Mouse (Mus musculus): ENCODE results near the gene Slc7a7. TPM values are rescaled to one million over a fixed set of nuclear protein-coding genes. Genes with fewer than 3 reads are reported as not detected.
A peak's percentile ranks its signal among the peaks of the same experiment; 100 is the strongest.

Gene Slc7a7
- polyA plus RNA-seq, 1 experiment: 7.0 TPM

- TF ChIP-seq POLR2A (IDR thresholded peaks at IDR 0.05; ENCODE audit: low read depth, low read length) (no peak; the same call in 1 of the 2 replicates), CTCF (IDR thresholded peaks at IDR 0.05; ENCODE audit: borderline replicate concordance, insufficient read depth, low read length) (no peak)
- peak overlapping the region; percentile 68 for H3K4me3 ChIP-seq (ENCODE audit: insufficient read depth, low read length)
These were observed 16.5 kb upstream of the Slc7a7 start for GRCm38 (mm10) chr14:54433941-54434531.

GRCm38 (mm10) chr14:54432837-54433830, 15.6 kb upstream of the Slc7a7 start:
- peak overlapping the region; percentile 97 for H3K27ac ChIP-seq (ENCODE audit: insufficient read depth, low read length)
- TF ChIP-seq POLR2A (IDR thresholded peaks at IDR 0.05; ENCODE audit: low read depth, low read length) (peak; percentile 59), CTCF (IDR thresholded peaks at IDR 0.05; ENCODE audit: borderline replicate concordance, insufficient read depth, low read length) (no peak)
- peaks cover 28% of the 10 kb centered on the region for H3K4me1 ChIP-seq (ENCODE audit: control insufficient read depth, insufficient read depth, low read length)
- peak overlapping the region; percentile 68 for H3K4me3 ChIP-seq (ENCODE audit: insufficient read depth, low read length)

More at GRCm38 (mm10) chr14:54433941-54434531, 16.5 kb upstream of the Slc7a7 start:
- H3K4me1 ChIP-seq (ENCODE audit: control insufficient read depth, insufficient read depth, low read length): peaks cover 26% of the 10 kb centered on the region
- H3K27ac ChIP-seq (ENCODE audit: insufficient read depth, low read length): peak overlapping the region; percentile 97

- peak overlapping the region; percentile 68 for H3K4me3 ChIP-seq (ENCODE audit: insufficient read depth, low read length)
- peaks cover 33% of the 10 kb centered on the region for H3K4me1 ChIP-seq (ENCODE audit: control insufficient read depth, insufficient read depth, low read length)
- no peak for TF ChIP-seq CTCF (IDR thresholded peaks at IDR 0.05; ENCODE audit: borderline replicate concordance, insufficient read depth, low read length)
- peak; percentile 31; the same call in 1 of the 2 replicates for TF ChIP-seq POLR2A (IDR thresholded peaks at IDR 0.05; ENCODE audit: low read depth, low read length)
- H3K27ac ChIP-seq (ENCODE audit: insufficient read depth, low read length): peak overlapping the region; percentile 97
These were observed 14.7 kb upstream of the Slc7a7 start for GRCm38 (mm10) chr14:54432078-54432836.

- TF ChIP-seq POLR2A (IDR thresholded peaks at IDR 0.05; ENCODE audit: low read depth, low read length) (peak; percentile 83), CTCF (IDR thresholded peaks at IDR 0.05; ENCODE audit: borderline replicate concordance, insufficient read depth, low read length) (no peak)
- H3K27ac ChIP-seq (ENCODE audit: insufficient read depth, low read length): peak within 1 kb of the TSS; percentile 97
- H3K4me3 ChIP-seq (ENCODE audit: insufficient read depth, low read length): peak within 1 kb of the TSS; percentile 68
- H3K4me1 ChIP-seq (ENCODE audit: control insufficient read depth, insufficient read depth, low read length): peaks cover 33% of the 10 kb centered on the region
These were observed 13.9 kb upstream of the Slc7a7 start, which contains the start of gene Mmp14 for GRCm38 (mm10) chr14:54431334-54432077. Gene Mmp14 (plus strand): TSS chr14:54431612.

GRCm38 (mm10) chr14:54430406-54431145, 13.0 kb upstream of the Slc7a7 start:
- H3K4me3 ChIP-seq (ENCODE audit: insufficient read depth, low read length): peak overlapping the region; percentile 68
- H3K27ac ChIP-seq (ENCODE audit: insufficient read depth, low read length): peak overlapping the region; percentile 89
- peaks cover 29% of the 10 kb centered on the region for H3K4me1 ChIP-seq (ENCODE audit: control insufficient read depth, insufficient read depth, low read length)
- TF ChIP-seq CTCF (IDR thresholded peaks at IDR 0.05; ENCODE audit: borderline replicate concordance, insufficient read depth, low read length) (no peak), POLR2A (IDR thresholded peaks at IDR 0.05; ENCODE audit: low read depth, low read length) (peak; percentile 41; the same call in 1 of the 2 replicates)

GRCm38 (mm10) chr14:54429332-54430093, 11.9 kb upstream of the Slc7a7 start:
- no peak overlapping the region for H3K4me3 ChIP-seq (ENCODE audit: insufficient read depth, low read length)
- peak overlapping the region; percentile 89 for H3K27ac ChIP-seq (ENCODE audit: insufficient read depth, low read length)
- TF ChIP-seq CTCF (IDR thresholded peaks at IDR 0.05; ENCODE audit: borderline replicate concordance, insufficient read depth, low read length): no peak
- H3K4me1 ChIP-seq (ENCODE audit: control insufficient read depth, insufficient read depth, low read length): peaks cover 23% of the 10 kb centered on the region

GRCm38 (mm10) chr14:54428421-54428820, 10.8 kb upstream of the Slc7a7 start:
- TF ChIP-seq POLR2A (IDR thresholded peaks at IDR 0.05; ENCODE audit: low read depth, low read length): no peak; the same call in 1 of the 2 replicates
- TF ChIP-seq CTCF (IDR thresholded peaks at IDR 0.05; ENCODE audit: borderline replicate concordance, insufficient read depth, low read length): no peak
- Histone ChIP-seq H3K4me3 (ENCODE audit: insufficient read depth, low read length) (no peak overlapping the region), H3K4me1 (ENCODE audit: control insufficient read depth, insufficient read depth, low read length) (peaks cover 16% of the 10 kb centered on the region), H3K27ac (ENCODE audit: insufficient read depth, low read length) (no peak overlapping the region)

- TF ChIP-seq POLR2A (IDR thresholded peaks at IDR 0.05; ENCODE audit: low read depth, low read length): no peak
- no peak for TF ChIP-seq CTCF (IDR thresholded peaks at IDR 0.05; ENCODE audit: borderline replicate concordance, insufficient read depth, low read length)
- Histone ChIP-seq H3K4me3 (ENCODE audit: insufficient read depth, low read length) (peak overlapping the region; percentile 87; the same call in 1 of the 2 replicates), H3K4me1 (ENCODE audit: control insufficient read depth, insufficient read depth, low read length) (peaks cover 16% of the 10 kb centered on the region), H3K27ac (ENCODE audit: insufficient read depth, low read length) (peak overlapping the region; percentile 76; the same call in 1 of the 2 replicates)
These were observed 10.1 kb upstream of the Slc7a7 start for GRCm38 (mm10) chr14:54427696-54428095.
